In genomic region chr2:156990727-156991431, GRCm38 (mm10) we compare ENCODE assay signal across 8 mouse cellular contexts. TPM values are rescaled to one million over a fixed set of nuclear protein-coding genes. Genes with fewer than 3 reads are reported as not detected.
DNase-seq lines count a peak whose midpoint lies in the region; ATAC-seq and TF ChIP-seq lines count a peak whose summit lies in the region.

No protein-coding gene starts in this region.

- H3K4me3 ChIP-seq in heart, embryonic 14.5 days (ENCODE audit: control insufficient read depth in 1 of 2, insufficient read depth in 1 of 2, low read depth in 1 of 2, low read length in 2 of 2) = peak overlapping the region; percentile 63 to 92
- peak overlapping the region; percentile 71 for H3K4me3 ChIP-seq in myocyte

- peak overlapping the region in 1 of 2 experiments; percentile 70; a peak in 1 of 4 replicates for H3K27ac ChIP-seq in heart, embryonic 14.5 days (replicated peaks in 1 of 2; ENCODE audit: control insufficient read depth in 1 of 2, insufficient read depth in 1 of 2, low read depth in 2 of 2, low read length in 2 of 2)

- peak overlapping the region; percentile 90 for H3K9ac ChIP-seq in heart, embryonic 14.5 days (ENCODE audit: low read length)

- peaks cover 30% of the 10 kb centered on the region for H3K79me2 ChIP-seq in myocyte (ENCODE audit: control insufficient read depth, insufficient read depth)

- peaks cover 27% of the 10 kb centered on the region for H3K36me3 ChIP-seq in heart, embryonic 14.5 days (ENCODE audit: control insufficient read depth, insufficient read depth, low read length)
- peaks cover 8% of the 10 kb centered on the region for H3K36me3 ChIP-seq in myocyte (ENCODE audit: control insufficient read depth, insufficient read depth)

- peak; percentile 32 to 42 for DNase-seq in right cerebral cortex, adult 2 months (ENCODE audit: low spot score in 2 of 2)
- DNase-seq in right cerebral cortex, postnatal 25 days = no peak
- peak; percentile 44 for DNase-seq in c-Kit-positive CD71-positive TER-119-positive erythroid progenitor cells, embryonic 14.5 days (ENCODE audit: low spot score)
- DNase-seq in kidney, postnatal 25 days = peak; percentile 43 to 53
- no peak for DNase-seq in adrenal gland, adult (ENCODE audit: inconsistent age in 2 of 2, low spot score in 1 of 2)

- peak overlapping the region; percentile 51 for H3ac ChIP-seq in myocyte (ENCODE audit: control insufficient read depth, insufficient read length)

- H3K9me3 ChIP-seq in heart, embryonic 14.5 days (ENCODE audit: control insufficient read depth, low read length) = no peaks in the 10 kb centered on the region

- peak overlapping the region; percentile 76 for H3K4me2 ChIP-seq in heart, embryonic 14.5 days (ENCODE audit: low read length)
- H3K4me2 ChIP-seq in myocyte (ENCODE audit: low read depth) = peak overlapping the region; percentile 99

- no peaks in the 10 kb centered on the region for H3K27me3 ChIP-seq in heart, embryonic 14.5 days (ENCODE audit: control insufficient read depth, insufficient read depth, low read length)
- H3K27me3 ChIP-seq in myocyte (ENCODE audit: control insufficient read depth, insufficient read depth, insufficient read length) = no peaks in the 10 kb centered on the region

- WGBS in heart, embryonic 14.5 days = 3% methylated on average over 16 of the region's 16 CpGs

- no peak for TF ChIP-seq POLR2A in myocyte (IDR thresholded peaks at IDR 0.05; ENCODE audit: insufficient read length, low read depth)

- ATAC-seq in heart, embryonic 14.5 days (ENCODE audit: insufficient number of reproducible peaks, insufficient read depth, low FRiP score, low read depth) = no peak
- no peak for ATAC-seq in inflammation-experienced regulatory T-cells, adult 6 months

- peaks cover 2 to 24% of the 10 kb centered on the region in 2 experiments; a peak in 2 of 4 replicates for H3K4me1 ChIP-seq in heart, embryonic 14.5 days (ENCODE audit: control insufficient read depth in 2 of 2, insufficient read depth in 2 of 2, low read length in 2 of 2)

TF ChIP-seq in myocyte, 11 proteins besides CTCF, POLR2A, EP300 and RAD21:
- no peak for TF ChIP-seq TCF12 (IDR thresholded peaks at IDR 0.05; ENCODE audit: insufficient read depth, poor library complexity, severe bottlenecking)
- no peak for TF ChIP-seq USF1 (IDR thresholded peaks at IDR 0.05; ENCODE audit: low read depth)
- no peak for TF ChIP-seq MAX (IDR thresholded peaks at IDR 0.05; ENCODE audit: low read depth)
- no peak for TF ChIP-seq MYOG (IDR thresholded peaks at IDR 0.05; ENCODE audit: control insufficient read depth in 1 of 3, insufficient read depth in 1 of 3, insufficient read length in 2 of 3, low read depth in 2 of 3)
- no peak for TF ChIP-seq POLR2AphosphoS2 (IDR thresholded peaks at IDR 0.05; ENCODE audit: insufficient read length, low read depth)

RNA-seq across cellular contexts. Expression of gene Ndrg3, which starts 1.0 kb away (rescaled TPM):
- polyA plus RNA-seq in heart, embryonic 14.5 days (2014; fragmentation: Nextera tagmentation; extraction: Ambion mirVana) = 32.0 and 32.9 TPM in 2 replicates
- polyA plus RNA-seq in myocyte (2012; fragmentation: generic; extraction: Trizol) = 34.0 TPM
- polyA plus RNA-seq in inflammation-experienced regulatory T-cells, adult 6 months (2017; shearing (Covaris generic)) = 100 to 1,000 TPM in 2 of 3 experiments, 10 to 100 TPM in 1; 72.3 to 142 (median 105) TPM

RNA-seq across cellular contexts. Expression of gene Dsn1, which starts 16.1 kb away (rescaled TPM):
- polyA plus RNA-seq in heart, embryonic 14.5 days (2014; fragmentation: Nextera tagmentation; extraction: Ambion mirVana) = 35.9 and 36.8 TPM in 2 replicates
- 4.8 TPM for polyA plus RNA-seq in myocyte (2012; fragmentation: generic; extraction: Trizol)
- 10 to 100 TPM; 10.3 to 34.2 (median 11.3) TPM for polyA plus RNA-seq in inflammation-experienced regulatory T-cells, adult 6 months (2017; shearing (Covaris generic))

Comparison
In these comparisons a context has a peak if more than half of its experiments do, and no peak if none do; other contexts are left out.
1. DNase-seq: peak in right cerebral cortex, adult 2 months (2 of 2), c-Kit-positive CD71-positive TER-119-positive erythroid progenitor cells, embryonic 14.5 days (single experiment) and kidney, postnatal 25 days (2 of 2); none in right cerebral cortex, postnatal 25 days (single experiment) and adrenal gland, adult (0 of 2).